Mouse (Mus musculus): ENCODE measurements around the gene Gm2916. TPM values are rescaled to one million over a fixed set of nuclear protein-coding genes. Genes with fewer than 3 reads are reported as not detected.
"Not testable (repeated sequence)": the region's sequence is repeated elsewhere in the genome, so short reads cannot be mapped to it uniquely, and the experiment has no call there.

The Gm2916 gene
- polyA plus RNA-seq (2015; fragmentation: Nextera tagmentation; extraction: Ambion mirVana): 0.24 TPM in 1 of 2 replicates, not detected in the other

- not testable (repeated sequence) for ATAC-seq (ENCODE audit: low FRiP score, low TSS enrichment); H3K36me3 ChIP-seq (ENCODE audit: insufficient read depth, low read length); H3K4me2 ChIP-seq (replicated peaks; ENCODE audit: low read depth, low read length); H3K27ac ChIP-seq (ENCODE audit: low read length); H3K9ac ChIP-seq (replicated peaks; ENCODE audit: low read length); H3K4me3 ChIP-seq (ENCODE audit: low read length); H3K4me1 ChIP-seq (ENCODE audit: insufficient read depth, low read length); H3K27me3 ChIP-seq (ENCODE audit: insufficient read depth, low read length); H3K9me3 ChIP-seq (ENCODE audit: low read length)
- WGBS: no CpG with 5 or more reads among the region's 1 CpGs
Measured at GRCm38 (mm10) chr14:3883872-3884271, at the start of gene Gm2916. TSS of gene Gm2916 (plus strand) at chr14:3884172.

- not testable (repeated sequence) for H3K9ac ChIP-seq (replicated peaks; ENCODE audit: low read length); ATAC-seq (ENCODE audit: low FRiP score, low TSS enrichment); H3K36me3 ChIP-seq (ENCODE audit: insufficient read depth, low read length); H3K27ac ChIP-seq (ENCODE audit: low read length); H3K4me2 ChIP-seq (replicated peaks; ENCODE audit: low read depth, low read length); H3K4me3 ChIP-seq (ENCODE audit: low read length); H3K9me3 ChIP-seq (ENCODE audit: low read length); H3K27me3 ChIP-seq (ENCODE audit: insufficient read depth, low read length); H3K4me1 ChIP-seq (ENCODE audit: insufficient read depth, low read length)
- WGBS: no CpG with 5 or more reads among the region's 2 CpGs
Measured at GRCm38 (mm10) chr14:3845945-3846344, 38.0 kb upstream of the Gm2916 start, which contains the start of gene Gm3033. TSS of gene Gm3033 (plus strand) at chr14:3846245.

DNA sequence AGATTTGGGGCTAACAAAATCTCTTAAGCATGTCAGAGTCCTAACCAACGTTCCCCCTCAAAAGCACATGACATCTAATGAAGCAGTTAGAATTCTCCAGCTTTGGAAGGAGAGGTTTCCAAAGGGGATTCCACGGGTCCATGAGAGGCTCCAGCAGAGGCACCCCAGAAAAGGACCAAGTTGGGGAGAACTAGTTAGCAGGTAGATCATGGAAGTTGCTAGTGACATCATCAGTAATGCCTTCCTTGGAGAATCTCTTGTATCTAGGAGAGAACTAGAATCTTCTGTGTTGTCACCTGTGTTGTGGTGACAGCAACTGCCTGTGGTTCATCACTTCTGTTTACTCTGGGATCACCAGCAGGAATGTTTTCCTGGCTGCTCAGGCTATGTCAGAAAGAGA lies 47.5 kb downstream of the Gm2916 start, which contains the start of gene Gm3029:
TSS of gene Gm3029 (plus strand) at position 301 of the 400 bp plus-strand sequence.
- not testable (repeated sequence) for H3K9ac ChIP-seq (replicated peaks; ENCODE audit: low read length); H3K9me3 ChIP-seq (ENCODE audit: low read length); ATAC-seq (ENCODE audit: low FRiP score, low TSS enrichment); H3K36me3 ChIP-seq (ENCODE audit: insufficient read depth, low read length); H3K4me1 ChIP-seq (ENCODE audit: insufficient read depth, low read length); H3K4me3 ChIP-seq (ENCODE audit: low read length); H3K27me3 ChIP-seq (ENCODE audit: insufficient read depth, low read length); H3K4me2 ChIP-seq (replicated peaks; ENCODE audit: low read depth, low read length); H3K27ac ChIP-seq (ENCODE audit: low read length)
- no CpG with 5 or more reads among the region's 2 CpGs for WGBS

- not testable (repeated sequence) for H3K9ac ChIP-seq (replicated peaks; ENCODE audit: low read length); H3K27ac ChIP-seq (ENCODE audit: low read length); H3K4me2 ChIP-seq (replicated peaks; ENCODE audit: low read depth, low read length); H3K27me3 ChIP-seq (ENCODE audit: insufficient read depth, low read length); ATAC-seq (ENCODE audit: low FRiP score, low TSS enrichment); H3K4me3 ChIP-seq (ENCODE audit: low read length); H3K4me1 ChIP-seq (ENCODE audit: insufficient read depth, low read length); H3K36me3 ChIP-seq (ENCODE audit: insufficient read depth, low read length); H3K9me3 ChIP-seq (ENCODE audit: low read length)
- WGBS: no CpG with 5 or more reads among the region's 2 CpGs
Measured at GRCm38 (mm10) chr14:3963247-3963646, 79.3 kb downstream of the Gm2916 start, which contains the start of gene Gm3095. TSS of gene Gm3095 (plus strand) at chr14:3963547.

Other genes with a start within 250 kb of the Gm2916 start
- not detected in 2 replicates for gene Gm3012, start 249.7 kb upstream of the Gm2916 start, polyA plus RNA-seq (2015; fragmentation: Nextera tagmentation; extraction: Ambion mirVana)
- gene Gm3020, start 232.1 kb upstream of the Gm2916 start, polyA plus RNA-seq (2015; fragmentation: Nextera tagmentation; extraction: Ambion mirVana): 0.57 and 0.64 TPM in 2 replicates
- not detected in 2 replicates for gene Gm3043, start 195.4 kb upstream of the Gm2916 start, polyA plus RNA-seq (2015; fragmentation: Nextera tagmentation; extraction: Ambion mirVana)
- 0.07 TPM in 1 of 2 replicates, not detected in the other for gene Gm3002, start 74.1 kb upstream of the Gm2916 start, polyA plus RNA-seq (2015; fragmentation: Nextera tagmentation; extraction: Ambion mirVana)
- not detected in 2 replicates for gene Gm3033, start 37.9 kb upstream of the Gm2916 start, polyA plus RNA-seq (2015; fragmentation: Nextera tagmentation; extraction: Ambion mirVana)
- gene Gm3029, start 47.6 kb downstream of the Gm2916 start, polyA plus RNA-seq (2015; fragmentation: Nextera tagmentation; extraction: Ambion mirVana): not detected in 2 replicates
- gene Gm3095, start 79.4 kb downstream of the Gm2916 start, polyA plus RNA-seq (2015; fragmentation: Nextera tagmentation; extraction: Ambion mirVana): 0.21 TPM in 1 of 2 replicates, not detected in the other
- not detected in 2 replicates for gene Gm3099, start 114.2 kb downstream of the Gm2916 start, polyA plus RNA-seq (2015; fragmentation: Nextera tagmentation; extraction: Ambion mirVana)
- not detected in 2 replicates for gene Gm5796, start 139.8 kb downstream of the Gm2916 start, polyA plus RNA-seq (2015; fragmentation: Nextera tagmentation; extraction: Ambion mirVana)
- not detected in 2 replicates for gene Gm3115, start 199.9 kb downstream of the Gm2916 start, polyA plus RNA-seq (2015; fragmentation: Nextera tagmentation; extraction: Ambion mirVana)
- 0.21 TPM in 1 of 2 replicates, not detected in the other for gene Gm8108, start 226.4 kb downstream of the Gm2916 start, polyA plus RNA-seq (2015; fragmentation: Nextera tagmentation; extraction: Ambion mirVana)

Measured in kidney, embryonic 16.5 days (tissue).